In genomic region chr10:24777916-24778642, GRCm38 (mm10) we compare ENCODE assay signal across 8 mouse cellular contexts.
DNase-seq lines count a peak whose midpoint lies in the region; ATAC-seq lines count a peak whose summit lies in the region.

No protein-coding gene starts in this region.

- H3K27ac ChIP-seq in kidney, embryonic 15.5 days = peak overlapping the region; percentile 77
- peak overlapping the region; percentile 23; the same call in 1 of the 2 replicates for H3K27ac ChIP-seq in stomach, embryonic 15.5 days
- no peak overlapping the region for H3K27ac ChIP-seq in forebrain, embryonic 12.5 days
- no peak overlapping the region for H3K27ac ChIP-seq in forebrain, embryonic 10.5 days

- peaks cover 18% of the 10 kb centered on the region for H3K4me1 ChIP-seq in kidney, embryonic 15.5 days
- peaks cover 3% of the 10 kb centered on the region; the same call in 1 of the 2 replicates for H3K4me1 ChIP-seq in stomach, embryonic 15.5 days
- H3K4me1 ChIP-seq in forebrain, embryonic 12.5 days = no peaks in the 10 kb centered on the region
- H3K4me1 ChIP-seq in forebrain, embryonic 10.5 days = peaks cover 7% of the 10 kb centered on the region; the same call in 1 of the 2 replicates

- peak overlapping the region; percentile 2; the same call in 1 of the 2 replicates for H3K4me3 ChIP-seq in kidney, embryonic 15.5 days (replicated peaks)
- no peak overlapping the region for H3K4me3 ChIP-seq in stomach, embryonic 15.5 days (replicated peaks)
- H3K4me3 ChIP-seq in forebrain, embryonic 12.5 days (replicated peaks) = no peak overlapping the region
- no peak overlapping the region for H3K4me3 ChIP-seq in forebrain, embryonic 10.5 days

- no peaks in the 10 kb centered on the region for H3K27me3 ChIP-seq in kidney, embryonic 15.5 days
- H3K27me3 ChIP-seq in stomach, embryonic 15.5 days (replicated peaks) = no peaks in the 10 kb centered on the region
- no peaks in the 10 kb centered on the region for H3K27me3 ChIP-seq in forebrain, embryonic 12.5 days
- no peaks in the 10 kb centered on the region for H3K27me3 ChIP-seq in forebrain, embryonic 10.5 days (ENCODE audit: poor library complexity, severe bottlenecking)

- ATAC-seq in kidney, embryonic 15.5 days (replicated peaks; ENCODE audit: low FRiP score) = peak; percentile 62
- ATAC-seq in stomach, embryonic 15.5 days (ENCODE audit: insufficient read depth, low FRiP score, low read depth) = no peak
- ATAC-seq in forebrain, embryonic 12.5 days (ENCODE audit: low FRiP score) = no peak

- no peak overlapping the region for H3K9ac ChIP-seq in kidney, embryonic 15.5 days
- no peak overlapping the region for H3K9ac ChIP-seq in stomach, embryonic 15.5 days
- H3K9ac ChIP-seq in forebrain, embryonic 12.5 days = no peak overlapping the region

- 35% methylated on average over 14 of the region's 14 CpGs for WGBS in kidney, embryonic 15.5 days
- WGBS in stomach, embryonic 15.5 days = 65% methylated on average over 14 of the region's 14 CpGs
- WGBS in forebrain, embryonic 12.5 days = 85% methylated on average over 14 of the region's 14 CpGs
- WGBS in forebrain, embryonic 10.5 days = 76% methylated on average over 14 of the region's 14 CpGs

- peak overlapping the region; percentile 45 for H3K4me2 ChIP-seq in kidney, embryonic 15.5 days
- no peak overlapping the region for H3K4me2 ChIP-seq in stomach, embryonic 15.5 days
- no peak overlapping the region for H3K4me2 ChIP-seq in forebrain, embryonic 12.5 days

- peak; percentile 9 for DNase-seq in layer of hippocampus, adult 9-11 months
- DNase-seq in layer of hippocampus, postnatal 36 days = no peak
- DNase-seq in gastrocnemius, postnatal 25 days = peak; percentile 43
- no peak for DNase-seq in retina, postnatal 1 day
- DNase-seq in forebrain, embryonic 10.5 days (ENCODE audit: extremely low spot score, low spot score) = no peak

- no peaks in the 10 kb centered on the region for H3K9me3 ChIP-seq in kidney, embryonic 15.5 days (replicated peaks)
- H3K9me3 ChIP-seq in stomach, embryonic 15.5 days = no peaks in the 10 kb centered on the region
- H3K9me3 ChIP-seq in forebrain, embryonic 12.5 days = no peaks in the 10 kb centered on the region
- no peaks in the 10 kb centered on the region for H3K9me3 ChIP-seq in forebrain, embryonic 10.5 days

- H3K36me3 ChIP-seq in kidney, embryonic 15.5 days = no peaks in the 10 kb centered on the region
- no peaks in the 10 kb centered on the region for H3K36me3 ChIP-seq in stomach, embryonic 15.5 days
- no peaks in the 10 kb centered on the region for H3K36me3 ChIP-seq in forebrain, embryonic 12.5 days (replicated peaks)
- H3K36me3 ChIP-seq in forebrain, embryonic 10.5 days (replicated peaks) = no peaks in the 10 kb centered on the region

Comparison
In these comparisons a context has a peak if more than half of its experiments do, and no peak if none do; other contexts are left out.
1. DNase-seq: peak in layer of hippocampus, adult 9-11 months (single experiment) and gastrocnemius, postnatal 25 days (single experiment); none in layer of hippocampus, postnatal 36 days (0 of 2), retina, postnatal 1 day (single experiment) and forebrain, embryonic 10.5 days (single experiment).
2. H3K27ac ChIP-seq: peak in kidney, embryonic 15.5 days (single experiment) and stomach, embryonic 15.5 days (single experiment); none in forebrain, embryonic 12.5 days (single experiment) and forebrain, embryonic 10.5 days (single experiment).